Mouse (Mus musculus) right cerebral cortex, postnatal 25 days (tissue): ENCODE measurements around the gene Marc1.

ENCODE experiments used
- DNase-seq: peaks from one replicate; pipeline ENCODE4 v3.0.0; 2022

The Marc1 gene

GRCm38 (mm10) chr1:184752671-184753070 lies 58.4 kb downstream of the Marc1 start:
- no peak for DNase-seq

GRCm38 (mm10) chr1:184750114-184750664 lies 60.9 kb downstream of the Marc1 start:
- DNase-seq, result no peak

GRCm38 (mm10) chr1:184748692-184749152 lies 62.4 kb downstream of the Marc1 start:
- no peak for DNase-seq

GRCm38 (mm10) chr1:184737876-184738479 lies 73.1 kb downstream of the Marc1 start:
- no peak for DNase-seq

GRCm38 (mm10) chr1:184737228-184737627 lies 73.9 kb downstream of the Marc1 start:
- DNase-seq, result no peak
